Mouse (Mus musculus) forebrain, embryonic 14.5 days (tissue): Measurements from ENCODE around the gene Syngr4. TPM values are rescaled to one million over a fixed set of nuclear protein-coding genes. Genes with fewer than 3 reads are reported as not detected.

ENCODE experiments used
- ATAC-seq: fragments of 200-750 bp; cut with Nextera tagmentation; 2 replicates; pipeline ENCODE4 v1.8.0; 2017; ENCODE audit warnings: mild to moderate bottlenecking, moderate library complexity
- DNase-seq: peaks from one replicate; pipeline ENCODE4 v3.0.0-alpha.2; 2015; ENCODE audit warnings: low spot score
- H3K27ac ChIP-seq: fragments of 300-500 bp; sonication (generic); 2 replicates; pipeline ENCODE4 v1.5.1; 2014; ENCODE audit warnings: low read depth, mild to moderate bottlenecking, control low read depth, low read length, moderate library complexity
- H3K27me3 ChIP-seq: fragments of 300-500 bp; sonication (generic); replicated peaks from 2 replicates; pipeline ENCODE4 v1.6.1; 2014; ENCODE audit warnings: low read length, control low read depth, mixed read lengths; ENCODE audit not compliant: control insufficient read depth, insufficient read depth
- H3K36me3 ChIP-seq: fragments of 300-500 bp; sonication (generic); 2 replicates; pipeline ENCODE4 v1.6.1; 2014; ENCODE audit warnings: low read length, control low read depth; ENCODE audit not compliant: control insufficient read depth, insufficient read depth
- H3K4me1 ChIP-seq: fragments of 300-500 bp; sonication (generic); 2 replicates; pipeline ENCODE4 v1.6.1; 2014; ENCODE audit warnings: antibody characterized with exemption, low read length, control low read depth; ENCODE audit not compliant: control insufficient read depth, insufficient read depth
- H3K4me2 ChIP-seq: fragments of 300-500 bp; sonication (generic); 2 replicates; pipeline ENCODE4 v1.6.1; 2014; ENCODE audit warnings: mild to moderate bottlenecking, control low read depth, low read length
- H3K4me3 ChIP-seq: fragments of 300-500 bp; sonication (generic); 2 replicates; pipeline ENCODE4 v1.5.1; 2014; ENCODE audit warnings: low read depth, low read length, control low read depth
- H3K9ac ChIP-seq: fragments of 300-500 bp; sonication (generic); 2 replicates; pipeline ENCODE4 v1.6.1; 2014; ENCODE audit warnings: mild to moderate bottlenecking, low read length, control low read depth, moderate library complexity
- H3K9me3 ChIP-seq: fragments of 300-500 bp; sonication (generic); replicated peaks from 2 replicates; pipeline ENCODE4 v1.6.1; 2016; ENCODE audit warnings: low read length, control low read depth, mixed read lengths; ENCODE audit not compliant: control insufficient read depth
- WGBS: fragments of 180-500 bp; shearing (Covaris S2); extraction: QIAGEN DNeasy Blood & Tissue Kit; methylation state at CpG from one replicate; pipeline ENCODE4 v1.1.7; 2014; 5-methylcytosine and 5-hydroxymethylcytosine counted together
- polyA plus RNA-seq: library from polyadenylated mRNA; unstranded; fragments of >200 nt; fragmentation: Nextera tagmentation; extraction: Ambion mirVana; gene quantifications from 2 replicates; pipeline ENCODE4 v1.2.1, GENCODE M21; 2014

Syngr4 gene
- polyA plus RNA-seq, 1 experiment from 2014 or later = 0.55 TPM

DNA sequence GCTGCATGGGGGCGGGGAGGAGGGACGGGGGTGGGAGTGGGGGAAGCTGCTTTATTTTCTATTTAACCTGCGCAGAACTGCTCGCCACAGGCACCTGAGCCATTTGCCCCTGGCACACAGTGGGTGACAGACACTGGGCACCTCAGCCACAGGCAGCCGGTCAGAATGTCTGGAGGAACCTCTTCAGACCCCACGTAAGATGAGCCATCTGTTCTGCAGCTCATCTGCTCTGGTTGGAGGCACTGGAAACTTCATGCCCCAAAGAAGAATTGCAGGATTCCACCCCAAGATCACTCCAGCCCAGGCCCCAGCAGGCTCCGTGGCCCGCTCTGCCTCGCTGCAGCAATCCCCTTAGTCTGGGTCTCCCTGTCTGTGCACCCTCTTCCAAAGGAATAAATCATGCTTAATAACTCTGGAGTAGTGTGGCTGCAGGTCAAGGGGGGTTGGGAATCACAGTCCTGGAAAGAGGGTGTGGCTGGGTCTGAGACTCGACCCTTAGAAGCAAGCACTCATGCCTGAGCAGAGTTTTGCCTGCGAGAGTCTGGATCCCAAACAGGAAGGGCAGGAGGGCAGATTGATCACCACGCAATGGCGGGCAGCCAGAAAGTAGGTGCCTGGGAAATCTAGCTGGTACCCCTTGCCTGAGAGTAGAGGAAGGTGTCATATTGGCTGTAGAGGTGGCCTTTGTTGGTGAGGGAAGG lies 20.6 kb upstream of the Syngr4 start:
- peak overlapping the region; percentile 54 for H3K9ac ChIP-seq
- no peaks in the 10 kb centered on the region for H3K27me3 ChIP-seq
- peaks cover 17% of the 10 kb centered on the region for H3K4me1 ChIP-seq
- no peaks in the 10 kb centered on the region for H3K9me3 ChIP-seq
- no peaks in the 10 kb centered on the region for H3K36me3 ChIP-seq
- WGBS = 38% methylated on average over 12 of the region's 13 CpGs
- peak overlapping the region; percentile 50 for H3K4me2 ChIP-seq
- peak overlapping the region; percentile 87 for H3K27ac ChIP-seq
- peak overlapping the region; percentile 23 for H3K4me3 ChIP-seq
- ATAC-seq (peak; percentile 49; the same call in 1 of the 2 replicates), DNase-seq (no peak)

DNA sequence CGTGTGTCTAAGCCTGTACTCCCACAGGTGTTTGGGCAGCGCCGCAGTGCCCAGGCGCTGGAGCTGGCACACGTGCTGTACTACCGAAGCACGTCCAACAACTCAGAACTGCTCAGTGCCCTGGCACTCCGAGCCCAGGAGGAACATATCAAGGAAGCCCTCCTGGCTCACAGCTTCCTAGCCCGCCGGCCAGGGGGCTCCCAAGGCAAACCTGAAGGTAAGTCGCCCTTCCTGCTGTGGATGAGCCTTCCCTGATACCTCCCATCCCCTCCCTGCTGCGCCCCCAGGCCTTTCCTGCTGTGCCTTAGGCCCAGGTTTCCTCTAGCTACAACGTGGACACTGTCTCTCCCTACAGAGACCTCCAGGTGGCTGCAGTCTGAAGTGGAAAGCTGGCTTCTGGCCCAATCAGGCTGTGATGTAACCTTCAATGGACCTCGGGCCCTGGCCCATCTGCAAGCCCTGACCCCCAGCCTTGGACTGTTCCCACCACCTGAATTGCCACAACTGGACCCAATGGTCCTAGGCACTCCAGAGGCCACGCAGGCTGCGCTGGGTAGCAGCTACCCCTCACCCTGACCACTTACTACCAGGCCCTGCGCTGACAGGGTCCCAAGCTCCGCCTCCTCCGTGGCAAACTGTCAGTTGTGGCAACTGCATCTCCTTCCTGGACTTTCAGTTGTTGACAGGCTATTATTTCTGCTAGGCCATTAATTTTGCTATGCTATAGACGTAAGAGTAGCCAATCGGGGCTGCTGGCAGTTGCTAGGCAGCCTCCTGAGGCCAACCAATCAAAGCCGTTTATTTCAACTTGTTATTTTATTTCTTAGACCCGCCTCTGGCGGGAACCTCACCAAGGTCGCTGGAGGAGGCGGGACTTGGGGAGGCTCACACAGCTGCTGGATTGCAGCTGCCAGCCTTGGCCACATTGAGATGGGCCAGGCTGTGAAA lies 19.8 kb upstream of the Syngr4 start:
- peak overlapping the region; percentile 54 for H3K9ac ChIP-seq
- H3K4me2 ChIP-seq = peak overlapping the region; percentile 50
- peaks cover 17% of the 10 kb centered on the region for H3K4me1 ChIP-seq
- ATAC-seq = peak; percentile 89
- peak overlapping the region; percentile 87 for H3K27ac ChIP-seq
- H3K27me3 ChIP-seq = no peaks in the 10 kb centered on the region
- H3K36me3 ChIP-seq = no peaks in the 10 kb centered on the region
- 32% methylated on average over 26 of the region's 26 CpGs for WGBS
- peak overlapping the region; percentile 23 for H3K4me3 ChIP-seq
- DNase-seq = peak; percentile 95
- no peaks in the 10 kb centered on the region for H3K9me3 ChIP-seq

DNA sequence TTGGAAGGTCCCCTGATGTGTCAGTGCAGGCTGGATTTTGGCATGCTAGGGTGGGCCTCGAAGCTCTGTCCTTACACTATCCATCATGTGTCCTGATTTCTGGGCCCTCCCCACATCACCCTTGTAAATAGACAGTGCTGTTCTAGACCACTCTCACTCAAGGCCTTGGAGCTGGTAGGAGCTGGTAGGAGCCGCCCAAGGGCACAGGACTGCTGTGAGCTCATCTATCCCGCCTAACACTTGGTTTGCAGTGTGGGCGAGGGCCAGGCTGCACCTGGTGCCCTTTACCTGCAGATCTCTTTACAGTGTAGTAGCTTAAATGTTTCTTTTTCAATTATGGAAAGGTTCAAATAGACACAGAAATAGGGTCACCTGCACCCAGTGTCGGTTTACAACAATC lies 18.5 kb upstream of the Syngr4 start:
- H3K27ac ChIP-seq = no peak overlapping the region
- H3K36me3 ChIP-seq = peaks cover under 1% of the 10 kb centered on the region; the same call in 1 of the 2 replicates
- no peak for ATAC-seq
- H3K4me2 ChIP-seq = no peak overlapping the region
- WGBS = 93% methylated on average over 5 of the region's 5 CpGs
- H3K9ac ChIP-seq = no peak overlapping the region
- H3K4me1 ChIP-seq = peaks cover 17% of the 10 kb centered on the region
- no peaks in the 10 kb centered on the region for H3K9me3 ChIP-seq
- H3K4me3 ChIP-seq = no peak overlapping the region
- no peak for DNase-seq
- no peaks in the 10 kb centered on the region for H3K27me3 ChIP-seq

DNA sequence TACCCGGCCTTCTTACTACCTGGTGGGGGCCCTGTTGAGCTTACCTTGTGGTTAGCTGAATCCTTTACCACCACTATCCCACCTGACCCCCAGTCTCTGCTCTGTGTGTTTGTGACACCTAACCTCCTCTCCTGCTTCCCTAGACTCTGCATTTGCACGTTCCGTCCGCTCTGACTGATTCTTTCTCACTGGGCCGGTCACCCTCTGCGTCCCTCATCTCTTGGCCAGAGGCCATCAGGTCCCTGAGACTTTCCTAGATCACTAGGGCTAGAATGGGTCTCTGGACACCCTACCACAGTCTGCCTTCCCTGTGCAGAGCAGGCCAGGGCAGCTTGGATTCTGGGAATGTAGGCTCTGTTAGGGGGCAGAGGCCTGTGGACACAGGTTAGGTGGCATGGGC lies 17.6 kb upstream of the Syngr4 start:
- ATAC-seq (no peak), DNase-seq (no peak)
- H3K9ac ChIP-seq = no peak overlapping the region
- WGBS = 94% methylated on average over 6 of the region's 6 CpGs
- H3K27me3 ChIP-seq = no peaks in the 10 kb centered on the region
- no peaks in the 10 kb centered on the region for H3K9me3 ChIP-seq
- H3K4me2 ChIP-seq = no peak overlapping the region
- no peak overlapping the region for H3K27ac ChIP-seq
- peaks cover 10% of the 10 kb centered on the region for H3K36me3 ChIP-seq
- H3K4me3 ChIP-seq = no peak overlapping the region
- H3K4me1 ChIP-seq = peaks cover 17% of the 10 kb centered on the region

DNA sequence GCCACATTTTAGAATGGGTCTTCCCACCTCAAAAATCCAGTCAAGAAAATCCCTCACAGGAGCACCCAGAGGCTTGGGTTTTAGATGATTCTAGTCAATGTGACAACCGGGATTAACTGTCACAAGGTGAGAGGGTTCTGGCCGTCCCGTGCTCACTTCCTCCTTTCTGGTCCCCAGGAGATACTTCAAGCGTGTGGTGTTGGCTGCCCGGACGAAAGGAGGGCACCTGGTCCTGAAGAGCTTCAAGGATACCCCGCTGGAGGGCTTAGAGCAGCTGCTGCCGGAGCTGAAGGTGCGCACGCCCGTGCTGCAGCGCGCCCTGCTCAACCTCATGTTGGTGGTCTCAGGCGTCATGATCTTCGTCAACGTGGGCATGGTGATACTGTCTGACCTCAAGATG lies 12.6 kb upstream of the Syngr4 start:
- H3K4me1 ChIP-seq = no peaks in the 10 kb centered on the region
- WGBS = 94% methylated on average over 16 of the region's 16 CpGs
- DNase-seq (no peak), ATAC-seq (no peak)
- H3K9ac ChIP-seq = no peak overlapping the region
- no peaks in the 10 kb centered on the region for H3K9me3 ChIP-seq
- H3K4me3 ChIP-seq = no peak overlapping the region
- H3K27me3 ChIP-seq = no peaks in the 10 kb centered on the region
- peaks cover 10% of the 10 kb centered on the region for H3K36me3 ChIP-seq
- H3K4me2 ChIP-seq = no peak overlapping the region
- H3K27ac ChIP-seq = no peak overlapping the region

DNA sequence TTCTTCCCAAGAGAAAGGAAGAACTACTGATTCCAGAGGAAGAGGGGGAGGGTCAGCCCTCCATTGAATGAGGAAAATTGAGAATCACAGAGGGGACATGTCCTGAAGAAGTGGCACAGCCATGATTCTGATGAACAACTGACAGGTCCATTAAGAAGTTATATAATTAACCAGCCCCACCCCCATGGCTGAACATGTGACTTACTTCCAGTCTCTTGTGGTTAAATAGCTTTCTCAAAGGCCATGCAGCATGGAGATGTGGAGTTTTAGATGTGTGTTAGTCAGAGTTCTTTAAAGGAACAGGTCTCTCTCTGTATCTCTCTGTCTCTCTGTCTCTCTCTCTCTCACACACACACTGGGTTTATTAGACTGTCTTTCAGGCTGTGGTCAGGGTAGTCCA lies 11.9 kb upstream of the Syngr4 start:
- Histone ChIP-seq H3K4me1 (no peaks in the 10 kb centered on the region), H3K27me3 (no peaks in the 10 kb centered on the region), H3K9me3 (no peaks in the 10 kb centered on the region), H3K4me2 (no peak overlapping the region), H3K36me3 (peaks cover 10% of the 10 kb centered on the region), H3K4me3 (no peak overlapping the region), H3K9ac (no peak overlapping the region), H3K27ac (no peak overlapping the region)
- DNase-seq (no peak), ATAC-seq (no peak)

DNA sequence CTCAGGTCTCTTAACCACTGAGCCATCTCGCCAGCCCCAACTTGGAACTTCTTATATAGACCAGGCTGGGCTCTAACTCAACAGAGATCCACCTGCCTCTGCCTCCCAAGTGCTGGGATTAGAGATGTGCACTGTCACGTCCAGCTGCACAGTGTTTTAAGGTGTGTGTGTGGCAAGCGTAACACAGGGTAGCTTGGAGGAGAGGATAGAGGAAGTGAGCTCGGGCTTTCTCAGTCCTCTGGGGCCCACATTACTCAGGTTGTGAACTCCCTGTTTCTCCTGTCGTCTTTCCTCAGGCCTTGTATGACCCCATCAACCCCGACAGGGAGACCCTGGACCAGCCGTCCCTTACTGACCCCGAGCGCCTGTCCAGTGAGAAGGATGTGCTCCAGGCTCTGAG lies 10.1 kb upstream of the Syngr4 start:
- no peaks in the 10 kb centered on the region for H3K4me1 ChIP-seq
- H3K4me2 ChIP-seq = no peak overlapping the region
- H3K9ac ChIP-seq = no peak overlapping the region
- DNase-seq (no peak), ATAC-seq (no peak)
- H3K9me3 ChIP-seq = no peaks in the 10 kb centered on the region
- no peak overlapping the region for H3K4me3 ChIP-seq
- H3K27ac ChIP-seq = no peak overlapping the region
- 94% methylated on average over 9 of the region's 9 CpGs for WGBS
- peaks cover 10% of the 10 kb centered on the region for H3K36me3 ChIP-seq
- H3K27me3 ChIP-seq = no peaks in the 10 kb centered on the region

DNA sequence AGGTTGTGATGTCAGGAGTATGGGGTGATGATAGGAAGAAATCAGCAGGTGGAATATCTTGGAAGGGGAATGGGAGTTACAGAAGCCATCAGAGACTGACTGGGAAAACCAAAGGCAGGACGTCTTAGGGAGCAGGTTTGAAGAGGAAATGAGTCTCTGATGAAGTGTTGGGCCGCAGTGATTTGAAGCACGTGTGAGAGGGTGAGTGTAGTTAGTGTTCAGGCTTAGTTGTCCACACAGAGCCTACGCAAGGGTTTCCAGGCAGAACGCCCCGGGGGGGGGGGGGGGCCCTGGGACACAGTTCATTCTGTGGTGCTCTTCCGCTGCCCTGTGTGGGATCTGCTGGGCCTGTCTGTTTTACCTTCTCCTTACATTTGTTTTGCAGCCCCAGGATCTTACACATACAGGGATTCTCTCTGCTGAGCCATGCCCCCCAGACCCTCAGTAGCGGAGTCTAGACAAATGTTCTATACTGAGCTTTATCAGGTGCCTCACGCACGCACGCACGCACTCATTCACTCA lies 6.0 kb upstream of the Syngr4 start:
- DNase-seq = no peak
- H3K4me1 ChIP-seq = peaks cover 6% of the 10 kb centered on the region
- 78% methylated on average over 11 of the region's 12 CpGs for WGBS
- no peaks in the 10 kb centered on the region for H3K9me3 ChIP-seq
- no peak overlapping the region for H3K9ac ChIP-seq
- ATAC-seq = no peak
- H3K4me2 ChIP-seq = no peak overlapping the region
- H3K27me3 ChIP-seq = no peaks in the 10 kb centered on the region
- H3K4me3 ChIP-seq = no peak overlapping the region
- no peaks in the 10 kb centered on the region for H3K36me3 ChIP-seq
- H3K27ac ChIP-seq = no peak overlapping the region

DNA sequence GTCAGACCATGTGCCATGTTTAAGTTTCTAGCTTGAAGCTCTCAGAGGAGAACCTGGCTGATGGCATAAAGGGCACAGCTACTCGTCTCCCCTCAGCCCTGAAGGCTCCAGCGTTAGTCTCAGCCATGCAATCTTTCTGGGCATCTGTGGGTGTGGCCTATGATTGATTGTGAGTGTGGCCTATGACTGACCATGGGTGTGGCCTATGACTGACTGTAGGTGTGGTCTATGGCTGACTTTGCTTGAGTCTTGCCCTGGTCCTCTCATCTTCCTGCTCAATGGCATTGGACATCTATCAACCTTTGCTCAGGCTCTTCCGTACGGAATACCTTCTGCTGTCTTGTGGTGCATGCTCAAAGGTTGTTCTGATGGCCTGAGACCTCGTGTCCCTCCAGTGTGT lies 5.0 kb upstream of the Syngr4 start:
- ATAC-seq = no peak
- Histone ChIP-seq H3K4me1 (peaks cover 9% of the 10 kb centered on the region), H3K4me2 (no peak overlapping the region), H3K9ac (no peak overlapping the region), H3K36me3 (no peaks in the 10 kb centered on the region), H3K9me3 (no peaks in the 10 kb centered on the region), H3K27me3 (no peaks in the 10 kb centered on the region), H3K4me3 (no peak overlapping the region), H3K27ac (no peak overlapping the region)
- DNase-seq = no peak
- 61% methylated on average over 5 of the region's 5 CpGs for WGBS
